Mouse (Mus musculus) bone marrow macrophage, adult 2 months (primary cell): ENCODE results near the gene Btbd9.

Experiments
- CTCF ChIP-seq: IDR thresholded peaks from 2 replicates; pipeline ENCODE4 v1.5.1; 2012; ENCODE audit warnings: low read depth, mild to moderate bottlenecking, low read length, moderate library complexity
- POLR2A ChIP-seq: IDR thresholded peaks from 2 replicates; pipeline ENCODE4 v1.6.1; 2012; ENCODE audit warnings: mild to moderate bottlenecking, low read depth, low read length, borderline replicate concordance

DNA sequence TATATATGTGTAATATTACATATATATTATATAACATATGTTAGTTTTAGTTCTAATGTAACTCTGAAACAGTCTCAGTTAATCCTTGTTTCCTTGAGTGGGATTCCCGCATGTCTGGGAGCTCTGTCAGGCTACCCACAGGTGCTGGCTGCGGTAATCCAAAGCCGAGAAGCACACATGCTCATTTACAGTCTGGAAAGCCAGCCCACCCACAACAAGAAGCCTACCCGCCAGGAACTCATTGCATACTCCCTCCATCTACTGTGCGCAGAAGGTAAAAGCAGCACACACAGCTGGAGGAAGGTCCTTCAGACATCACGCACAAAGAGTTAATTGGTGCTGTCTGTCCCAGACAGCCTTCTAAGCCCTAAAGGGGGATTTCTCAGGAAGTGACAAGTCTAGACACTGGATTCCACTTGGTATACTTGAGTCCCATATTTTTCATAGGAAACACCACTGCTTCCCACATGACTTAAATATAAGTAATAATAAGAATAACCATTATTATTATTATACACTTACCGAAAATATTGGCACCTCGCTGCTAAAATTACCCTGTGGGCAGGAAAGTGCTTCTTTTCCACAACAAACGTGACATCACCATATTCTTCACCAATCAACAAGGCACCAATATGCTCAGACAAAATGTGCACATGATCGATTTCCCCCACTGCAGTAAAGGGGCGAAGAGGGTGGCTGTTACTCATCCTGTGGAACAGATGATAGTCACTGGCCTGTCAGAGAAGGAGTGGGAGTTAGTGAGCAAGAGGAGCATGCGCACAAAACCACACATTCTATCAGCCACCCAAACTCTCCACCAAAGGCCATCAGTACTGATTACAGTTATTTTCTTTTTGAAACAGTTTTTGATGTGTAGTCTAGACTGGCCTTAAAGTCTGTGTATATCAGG, 46.4 kb downstream of the Btbd9 start:
- no peak for TF ChIP-seq POLR2A
- no peak for TF ChIP-seq CTCF
